Mouse (Mus musculus) midbrain, embryonic 10.5 days (tissue): ENCODE data around the gene Fnbp1l. TPM values are rescaled to one million over a fixed set of nuclear protein-coding genes. Genes with fewer than 3 reads are reported as not detected.

Experiments used
- DNase-seq: peaks from one replicate; pipeline ENCODE4 v3.0.0-alpha.2; 2017; ENCODE audit warnings: low spot score
- H3K27ac ChIP-seq: fragments of 300-500 bp; sonication (generic); replicated peaks from 2 replicates; pipeline ENCODE4 v1.5.1; 2016; ENCODE audit warnings: mild to moderate bottlenecking
- H3K27me3 ChIP-seq: fragments of 300-500 bp; sonication (generic); 2 replicates; pipeline ENCODE4 v1.6.1; 2016; ENCODE audit warnings: low read depth, mild to moderate bottlenecking; ENCODE audit not compliant: poor library complexity, severe bottlenecking
- H3K36me3 ChIP-seq: fragments of 300-500 bp; sonication (generic); 2 replicates; pipeline ENCODE4 v1.6.1; 2016; ENCODE audit warnings: mild to moderate bottlenecking, moderate library complexity
- H3K4me1 ChIP-seq: fragments of 300-500 bp; sonication (generic); 2 replicates; pipeline ENCODE4 v1.6.1; 2016
- H3K4me3 ChIP-seq: fragments of 300-500 bp; sonication (generic); 2 replicates; pipeline ENCODE4 v1.5.1; 2016; ENCODE audit warnings: mild to moderate bottlenecking, moderate library complexity
- H3K9me3 ChIP-seq: fragments of 300-500 bp; sonication (generic); replicated peaks from 2 replicates; pipeline ENCODE4 v1.6.1; 2016; ENCODE audit warnings: mild to moderate bottlenecking
- WGBS: fragments of 180-500 bp; shearing (Covaris S2); methylation state at CpG from one replicate; pipeline ENCODE4 v1.1.7; 2016; 5-methylcytosine and 5-hydroxymethylcytosine counted together
- polyA plus RNA-seq: library from polyadenylated mRNA; unstranded; fragments of >200 nt; fragmentation: Nextera tagmentation; extraction: Ambion mirVana; gene quantifications from 2 replicates; pipeline ENCODE4 v1.2.1, GENCODE M21; 2016

The Fnbp1l gene
- polyA plus RNA-seq, 1 experiment from 2014 or later = 50.5 TPM

- Histone ChIP-seq H3K27me3 (no peaks in the 10 kb centered on the region), H3K27ac (no peak overlapping the region), H3K4me3 (no peak overlapping the region), H3K4me1 (peaks cover 8% of the 10 kb centered on the region), H3K36me3 (no peaks in the 10 kb centered on the region), H3K9me3 (no peaks in the 10 kb centered on the region)
- WGBS = 90% methylated on average over 6 of the region's 6 CpGs
- no peak for DNase-seq
Observed at GRCm38 (mm10) chr3:122627846-122628245, 8.3 kb upstream of the Fnbp1l start.

- H3K27me3 ChIP-seq = 0 out of 2 replicates have a peak, but pooled peaks cover 6% of the 10 kb centered on the region
- peaks cover 11% of the 10 kb centered on the region for H3K4me1 ChIP-seq
- no peak for DNase-seq
- H3K36me3 ChIP-seq = no peaks in the 10 kb centered on the region
- no peaks in the 10 kb centered on the region for H3K9me3 ChIP-seq
- H3K4me3 ChIP-seq = no peak overlapping the region
- H3K27ac ChIP-seq = no peak overlapping the region
- 86% methylated on average over 6 of the region's 6 CpGs for WGBS
Observed at GRCm38 (mm10) chr3:122624591-122624990, 5.1 kb upstream of the Fnbp1l start.

GRCm38 (mm10) chr3:122620285-122620931, 893 bp upstream of the Fnbp1l start:
- Histone ChIP-seq H3K27me3 (0 out of 2 replicates have a peak, but pooled peaks cover 6% of the 10 kb centered on the region), H3K4me1 (peaks cover 34% of the 10 kb centered on the region), H3K27ac (peak overlapping the region; percentile 100), H3K4me3 (peak overlapping the region; percentile 94), H3K36me3 (no peaks in the 10 kb centered on the region), H3K9me3 (no peaks in the 10 kb centered on the region)
- peak; percentile 43 for DNase-seq
- under 1% methylated on average over 21 of the region's 21 CpGs for WGBS

GRCm38 (mm10) chr3:122619931-122620284, 393 bp upstream of the Fnbp1l start:
- H3K4me3 ChIP-seq = peak overlapping the region; percentile 94
- H3K4me1 ChIP-seq = peaks cover 34% of the 10 kb centered on the region
- WGBS = 0% methylated on average over 20 of the region's 20 CpGs
- no peak for DNase-seq
- no peaks in the 10 kb centered on the region for H3K9me3 ChIP-seq
- peak overlapping the region; percentile 100 for H3K27ac ChIP-seq
- no peaks in the 10 kb centered on the region for H3K36me3 ChIP-seq
- H3K27me3 ChIP-seq = 0 out of 2 replicates have a peak, but pooled peaks cover 6% of the 10 kb centered on the region

GRCm38 (mm10) chr3:122618402-122618801, 1.1 kb downstream of the Fnbp1l start:
- Histone ChIP-seq H3K9me3 (no peaks in the 10 kb centered on the region), H3K4me3 (peak overlapping the region; percentile 94), H3K27ac (peak overlapping the region; percentile 100), H3K27me3 (0 out of 2 replicates have a peak, but pooled peaks cover 6% of the 10 kb centered on the region), H3K36me3 (no peaks in the 10 kb centered on the region), H3K4me1 (peaks cover 34% of the 10 kb centered on the region)
- peak; percentile 46 for DNase-seq
- under 1% methylated on average over 30 of the region's 30 CpGs for WGBS

- H3K27ac ChIP-seq = peak overlapping the region; percentile 100
- no peaks in the 10 kb centered on the region for H3K9me3 ChIP-seq
- no peak for DNase-seq
- 54% methylated on average over 9 of the region's 9 CpGs for WGBS
- H3K36me3 ChIP-seq = no peaks in the 10 kb centered on the region
- peaks cover 34% of the 10 kb centered on the region for H3K4me1 ChIP-seq
- peak overlapping the region; percentile 94 for H3K4me3 ChIP-seq
- 0 out of 2 replicates have a peak, but pooled peaks cover 6% of the 10 kb centered on the region for H3K27me3 ChIP-seq
Observed at GRCm38 (mm10) chr3:122617613-122618340, 1.7 kb downstream of the Fnbp1l start.

GRCm38 (mm10) chr3:122612537-122612936, 7.0 kb downstream of the Fnbp1l start:
- Histone ChIP-seq H3K27me3 (no peaks in the 10 kb centered on the region), H3K27ac (no peak overlapping the region), H3K36me3 (peaks cover 12% of the 10 kb centered on the region), H3K9me3 (no peaks in the 10 kb centered on the region), H3K4me1 (peaks cover 19% of the 10 kb centered on the region), H3K4me3 (no peak overlapping the region)
- no peak for DNase-seq
- WGBS = 93% methylated on average over 6 of the region's 6 CpGs

GRCm38 (mm10) chr3:122611761-122612160, 7.8 kb downstream of the Fnbp1l start:
- WGBS = 90% methylated on average over 5 of the region's 5 CpGs
- Histone ChIP-seq H3K27ac (no peak overlapping the region), H3K4me3 (no peak overlapping the region), H3K4me1 (peaks cover 11% of the 10 kb centered on the region), H3K9me3 (no peaks in the 10 kb centered on the region), H3K36me3 (peaks cover 16% of the 10 kb centered on the region), H3K27me3 (no peaks in the 10 kb centered on the region)
- no peak for DNase-seq

- no peaks in the 10 kb centered on the region for H3K9me3 ChIP-seq
- no peaks in the 10 kb centered on the region for H3K27me3 ChIP-seq
- WGBS = 93% methylated on average over 10 of the region's 10 CpGs
- H3K27ac ChIP-seq = no peak overlapping the region
- H3K4me3 ChIP-seq = no peak overlapping the region
- peaks cover 23% of the 10 kb centered on the region for H3K36me3 ChIP-seq
- DNase-seq = no peak
- H3K4me1 ChIP-seq = no peaks in the 10 kb centered on the region
Observed at GRCm38 (mm10) chr3:122606105-122606801, 13.3 kb downstream of the Fnbp1l start.

GRCm38 (mm10) chr3:122603229-122603628, 16.3 kb downstream of the Fnbp1l start:
- WGBS = 90% methylated on average over 4 of the region's 4 CpGs

GRCm38 (mm10) chr3:122602370-122602769, 17.1 kb downstream of the Fnbp1l start:
- Histone ChIP-seq H3K4me1 (0 out of 2 replicates have a peak, but pooled peaks cover 3% of the 10 kb centered on the region), H3K27ac (no peak overlapping the region), H3K36me3 (peaks cover 16% of the 10 kb centered on the region), H3K9me3 (no peaks in the 10 kb centered on the region), H3K27me3 (no peaks in the 10 kb centered on the region), H3K4me3 (no peak overlapping the region)
- DNase-seq = no peak
- WGBS = 95% methylated on average over 1 of the region's 1 CpGs

More at GRCm38 (mm10) chr3:122603229-122603628, 16.3 kb downstream of the Fnbp1l start:
- H3K27ac ChIP-seq = no peak overlapping the region
- no peak overlapping the region for H3K4me3 ChIP-seq
- 0 out of 2 replicates have a peak, but pooled peaks cover 3% of the 10 kb centered on the region for H3K4me1 ChIP-seq
- H3K27me3 ChIP-seq = no peaks in the 10 kb centered on the region
- peaks cover 18% of the 10 kb centered on the region for H3K36me3 ChIP-seq
- no peak for DNase-seq
- no peaks in the 10 kb centered on the region for H3K9me3 ChIP-seq

GRCm38 (mm10) chr3:122599291-122599690, 20.2 kb downstream of the Fnbp1l start:
- DNase-seq = no peak
- Histone ChIP-seq H3K4me3 (no peak overlapping the region), H3K4me1 (0 out of 2 replicates have a peak, but pooled peaks cover 3% of the 10 kb centered on the region), H3K9me3 (no peaks in the 10 kb centered on the region), H3K27ac (no peak overlapping the region), H3K27me3 (no peaks in the 10 kb centered on the region), H3K36me3 (peaks cover 7% of the 10 kb centered on the region)
- 94% methylated on average over 4 of the region's 4 CpGs for WGBS
